Mouse (Mus musculus): ENCODE data around the gene Adat3. TPM values are rescaled to one million over a fixed set of nuclear protein-coding genes. Genes with fewer than 3 reads are reported as not detected.
A peak's percentile ranks its signal among the peaks of the same experiment; 100 is the strongest.
"Not testable (repeated sequence)": the region's sequence is repeated elsewhere in the genome, so short reads cannot be mapped to it uniquely, and the experiment has no call there.

Adat3 gene
- polyA plus RNA-seq, 1 experiment from 2014 or later, result 4.7 TPM

DNA sequence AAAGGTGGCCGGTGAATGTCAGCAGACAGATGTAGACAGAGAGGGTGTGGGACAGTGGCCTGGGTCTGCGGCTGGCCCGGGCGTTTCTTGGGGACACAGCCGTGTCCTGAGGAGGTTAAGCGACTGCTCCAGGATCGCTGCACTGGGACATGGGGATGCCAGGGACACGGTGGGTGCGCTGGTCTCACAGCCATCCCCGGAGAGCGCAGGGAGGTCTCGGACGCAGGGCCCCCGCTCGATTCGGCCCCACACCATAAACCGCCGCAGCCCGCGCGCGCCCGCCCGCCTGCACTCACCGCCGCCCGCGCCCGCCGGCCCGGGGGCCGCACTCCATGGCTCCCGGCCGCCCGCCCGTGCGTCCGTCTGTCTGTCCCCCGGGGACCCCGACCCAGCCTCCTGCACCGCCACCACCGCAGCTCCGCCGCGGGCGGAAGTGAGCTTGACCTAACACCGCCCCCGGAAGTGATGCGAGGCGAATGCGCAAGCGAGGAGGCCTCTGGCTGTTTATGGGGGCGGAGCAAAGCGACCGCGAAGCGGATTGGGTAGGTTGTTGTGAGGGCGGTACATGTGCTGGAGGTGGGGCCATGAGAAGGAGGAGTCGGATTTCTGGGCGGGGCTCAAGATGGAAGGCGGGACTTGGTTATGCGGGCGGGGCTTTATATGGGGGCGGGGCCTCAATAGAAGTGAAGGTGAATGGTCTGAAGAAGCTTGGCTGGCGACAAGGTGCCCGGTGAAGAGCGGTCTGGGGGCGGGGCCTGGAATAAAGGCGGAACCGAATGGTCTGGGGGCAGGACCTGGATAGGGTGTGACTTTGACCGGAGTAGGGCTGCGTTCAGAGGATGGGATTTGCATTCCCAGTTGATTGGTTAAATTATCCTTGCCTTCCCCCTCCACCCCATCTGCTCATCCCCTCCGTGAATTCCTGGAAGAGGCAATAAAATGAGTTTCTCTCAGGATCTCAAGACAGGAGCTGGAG, 12.5 kb upstream of the Adat3 start, which contains the start of gene Abhd17a:
Abhd17a (minus strand) TSS at position 463 of the 976 bp plus-strand sequence.
- peak; percentile 86 for DNase-seq (ENCODE audit: low read depth, low spot score)
- ATAC-seq, result peak; percentile 83
- no peaks in the 10 kb centered on the region for H3K27me3 ChIP-seq
- CTCF ChIA-PET, result interaction anchor here (3.6 kb wide), 1 partner anchor 11 kb away, joined by 21 read pairs; no protein-coding TSS in a partner anchor
- in situ Hi-C loops (cut with MboI; ENCODE audit: low pct_unique_long_range_greater_than_20kb), result no loop called here
- TF ChIP-seq CTCF (IDR thresholded peaks at IDR 0.05), result no peak
- POLR2A ChIA-PET, result interaction anchor here (0.9 to 1.6 kb wide), 4 partner anchors 10 to 14 kb away, joined by 3 to 5 read pairs (median 4); no protein-coding TSS in a partner anchor

DNA sequence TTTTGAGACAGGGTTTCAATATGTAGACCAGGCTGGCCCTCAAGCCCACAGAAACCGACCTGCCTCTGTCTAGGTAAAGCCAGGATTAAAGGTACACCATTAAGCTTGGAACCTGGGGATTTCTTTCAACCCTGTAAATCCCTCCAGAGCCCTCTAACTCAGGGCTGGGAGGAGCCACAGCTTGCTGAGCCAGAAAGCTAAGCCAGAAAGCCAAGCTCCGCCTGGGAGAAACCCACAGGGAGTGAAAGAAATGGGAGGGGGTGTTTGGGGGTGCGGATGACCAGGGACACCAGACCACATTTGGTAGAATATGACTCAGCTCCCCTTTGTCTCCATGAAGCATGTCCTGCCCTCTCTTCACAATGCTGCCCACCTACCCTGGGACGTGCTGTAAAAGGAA, 6.4 kb upstream of the Adat3 start:
- ChIA-PET CTCF (interaction anchor here (1.4 kb wide), 1 partner anchor 14 kb away, joined by 3 read pairs; no protein-coding TSS in a partner anchor), POLR2A (no interaction called here)
- no peak for TF ChIP-seq CTCF (IDR thresholded peaks at IDR 0.05)
- ATAC-seq (no peak), DNase-seq (ENCODE audit: low read depth, low spot score) (no peak)
- no peaks in the 10 kb centered on the region for H3K27me3 ChIP-seq
- in situ Hi-C loops (cut with MboI; ENCODE audit: low pct_unique_long_range_greater_than_20kb), result no loop called here

DNA sequence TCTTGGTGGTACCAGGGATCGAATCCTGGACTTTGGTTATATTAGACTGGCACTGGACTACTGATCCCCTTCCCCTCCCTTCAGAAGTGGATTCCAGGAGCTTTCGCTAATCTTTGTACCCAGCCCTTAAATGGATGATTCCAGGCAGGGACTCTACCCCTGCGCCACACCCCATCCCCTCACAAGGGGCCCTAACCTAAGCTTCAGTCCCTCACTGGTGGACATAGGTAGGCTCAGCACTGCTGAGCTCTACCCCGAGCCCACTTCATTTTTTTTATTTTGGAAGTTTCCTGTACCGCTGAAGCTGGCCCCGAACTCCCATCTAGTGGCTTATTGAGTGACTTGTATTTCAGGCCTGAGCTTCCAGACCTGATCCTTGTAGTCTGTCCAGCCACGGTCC, 684 bp downstream of the Adat3 start:
- CTCF ChIA-PET, result interaction anchor here (0.9 to 1.4 kb wide), 3 partner anchors 15 to 81 kb away, joined by 3 to 6 read pairs (median 4); no protein-coding TSS in a partner anchor
- ATAC-seq, result no peak
- POLR2A ChIA-PET, result interaction anchor here (0.6 to 1.6 kb wide), 3 partner anchors 10 to 75 kb away, joined by 3 to 4 read pairs (median 3); no protein-coding TSS in a partner anchor

DNA sequence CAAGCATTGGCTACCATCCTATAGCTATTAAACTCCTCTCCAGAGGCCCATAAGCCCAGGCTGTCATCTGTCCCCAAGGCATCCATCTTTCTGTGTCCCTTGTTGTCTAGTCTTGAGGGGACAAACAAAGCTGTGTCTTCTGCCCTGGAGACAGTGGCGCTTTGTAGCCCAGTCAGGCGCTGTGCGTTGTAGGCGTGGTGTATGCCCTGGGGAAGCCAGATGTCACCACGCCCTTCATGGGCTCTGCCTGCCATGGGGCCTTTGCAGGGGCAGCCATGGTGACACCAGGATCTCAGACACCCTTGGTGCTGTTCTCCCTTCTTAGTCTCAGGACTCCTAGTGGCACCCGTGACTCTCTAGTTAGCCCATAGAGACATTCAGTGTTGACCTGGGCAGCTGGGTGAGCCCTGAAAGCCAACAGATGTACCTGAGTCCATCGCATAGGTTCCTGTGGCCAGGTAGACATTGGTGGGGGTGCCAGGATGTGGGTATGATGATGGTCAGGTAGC, 1.4 kb downstream of the Adat3 start:
- no peak for TF ChIP-seq CTCF (IDR thresholded peaks at IDR 0.05)
- in situ Hi-C loops (cut with MboI; ENCODE audit: low pct_unique_long_range_greater_than_20kb), result no loop called here
- POLR2A ChIA-PET, result interaction anchor here (0.8 to 1.6 kb wide), 3 partner anchors 10 to 75 kb away, joined by 3 to 4 read pairs (median 4); no protein-coding TSS in a partner anchor
- CTCF ChIA-PET, result interaction anchor here (0.9 to 1.4 kb wide), 3 partner anchors 14 to 80 kb away, joined by 3 to 6 read pairs (median 4); no protein-coding TSS in a partner anchor
- H3K27me3 ChIP-seq, result no peaks in the 10 kb centered on the region
- no peak for ATAC-seq
- no peak for DNase-seq (ENCODE audit: low read depth, low spot score)

More for the DNA sequence above, 684 bp downstream of the Adat3 start:
- no peaks in the 10 kb centered on the region for H3K27me3 ChIP-seq
- in situ Hi-C loops (cut with MboI; ENCODE audit: low pct_unique_long_range_greater_than_20kb), result no loop called here
- no peak for TF ChIP-seq CTCF (IDR thresholded peaks at IDR 0.05)
- DNase-seq (ENCODE audit: low read depth, low spot score), result no peak

DNA sequence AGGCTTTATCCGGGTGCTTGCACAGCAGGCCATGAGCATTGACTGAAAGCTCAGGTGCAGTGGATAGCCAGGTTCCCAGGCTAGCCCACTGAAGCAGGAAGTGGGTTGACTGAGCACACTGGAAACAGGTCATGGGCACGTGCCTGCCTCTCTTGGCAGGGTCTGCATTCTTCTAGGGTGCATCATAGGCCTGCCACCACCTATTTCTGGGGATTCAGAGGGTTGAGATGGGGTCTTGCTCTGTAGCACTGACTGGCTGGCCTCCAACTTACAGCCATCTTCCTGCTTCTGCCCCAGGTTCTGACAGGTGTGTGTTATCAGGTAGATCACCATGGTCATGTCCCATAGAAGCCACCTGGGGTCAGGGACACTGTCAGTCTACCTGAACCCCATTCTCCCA, 2.3 kb downstream of the Adat3 start:
- POLR2A ChIA-PET, result interaction anchor here (1.6 kb wide), 1 partner anchor 9 kb away, joined by 4 read pairs; no protein-coding TSS in a partner anchor
- ATAC-seq, result no peak
- CTCF ChIA-PET, result no interaction called here
- DNase-seq (ENCODE audit: low read depth, low spot score), result no peak
- in situ Hi-C loops (cut with MboI; ENCODE audit: low pct_unique_long_range_greater_than_20kb), result no loop called here
- no peak for TF ChIP-seq CTCF (IDR thresholded peaks at IDR 0.05)
- no peaks in the 10 kb centered on the region for H3K27me3 ChIP-seq

GRCm38 (mm10) chr10:80605721-80606120, 3.0 kb downstream of the Adat3 start, which contains the start of gene Gm49322:
TSS of gene Gm49322 (plus strand) at chr10:80606021.
- DNase-seq (ENCODE audit: low read depth, low spot score); ATAC-seq; CTCF ChIA-PET; H3K27me3 ChIP-seq; POLR2A ChIA-PET; in situ Hi-C loops (cut with MboI; ENCODE audit: low pct_unique_long_range_greater_than_20kb): not testable (repeated sequence)

DNA sequence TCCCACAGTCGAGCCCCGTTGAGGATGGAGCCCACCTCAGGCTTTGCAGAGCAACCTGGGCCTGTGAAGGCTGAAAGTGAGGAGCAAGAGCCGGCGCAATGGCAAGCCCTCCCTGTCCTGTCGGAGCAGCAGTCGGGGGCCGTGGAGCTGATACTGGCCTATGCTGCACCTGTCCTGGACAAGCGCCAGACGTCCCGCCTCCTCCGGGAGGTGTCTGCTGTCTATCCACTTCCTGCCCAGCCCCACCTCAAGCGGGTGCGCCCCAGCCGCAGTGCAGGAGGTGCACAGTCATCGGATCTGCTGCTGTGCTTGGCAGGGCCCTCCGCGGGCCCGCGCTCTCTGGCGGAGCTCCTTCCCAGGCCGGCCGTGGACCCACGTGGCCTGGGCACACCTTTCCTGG, 3.6 kb downstream of the Adat3 start:
- ATAC-seq, result no peak
- TF ChIP-seq CTCF (IDR thresholded peaks at IDR 0.05), result no peak
- no peaks in the 10 kb centered on the region for H3K27me3 ChIP-seq
- CTCF ChIA-PET, result no interaction called here
- no peak for DNase-seq (ENCODE audit: low read depth, low spot score)
- POLR2A ChIA-PET, result no interaction called here
- in situ Hi-C loops (cut with MboI; ENCODE audit: low pct_unique_long_range_greater_than_20kb), result no loop called here

DNA sequence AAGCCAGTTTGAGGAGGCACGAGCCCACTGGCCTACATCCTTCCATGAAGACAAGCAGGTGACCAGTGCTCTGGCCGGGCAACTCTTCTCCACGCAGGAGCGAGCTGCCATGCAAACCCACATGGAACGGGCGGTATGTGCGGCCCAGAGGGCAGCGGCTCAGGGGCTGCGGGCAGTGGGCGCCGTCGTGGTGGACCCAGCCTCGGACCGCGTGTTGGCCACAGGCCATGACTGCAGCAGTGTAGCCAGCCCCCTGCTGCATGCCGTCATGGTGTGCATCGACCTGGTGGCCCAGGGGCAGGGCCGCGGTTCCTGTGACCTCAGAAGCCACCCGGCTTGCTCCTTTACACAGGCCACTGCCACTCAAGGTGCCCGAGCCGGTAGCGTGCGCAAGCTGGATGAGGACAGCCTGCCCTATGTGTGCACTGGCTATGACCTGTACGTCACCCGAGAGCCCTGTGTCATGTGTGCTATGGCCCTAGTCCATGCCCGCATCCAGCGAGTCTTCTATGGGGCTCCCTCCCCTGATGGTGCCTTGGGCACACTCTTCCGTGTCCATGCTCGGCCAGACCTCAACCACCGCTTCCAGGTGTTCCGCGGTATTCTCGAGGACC, 4.2 kb downstream of the Adat3 start:
- ChIA-PET CTCF (no interaction called here), POLR2A (no interaction called here)
- in situ Hi-C loops (cut with MboI; ENCODE audit: low pct_unique_long_range_greater_than_20kb), result no loop called here
- no peaks in the 10 kb centered on the region for H3K27me3 ChIP-seq
- no peak for TF ChIP-seq CTCF (IDR thresholded peaks at IDR 0.05)
- DNase-seq (ENCODE audit: low read depth, low spot score) (no peak), ATAC-seq (no peak)

DNA sequence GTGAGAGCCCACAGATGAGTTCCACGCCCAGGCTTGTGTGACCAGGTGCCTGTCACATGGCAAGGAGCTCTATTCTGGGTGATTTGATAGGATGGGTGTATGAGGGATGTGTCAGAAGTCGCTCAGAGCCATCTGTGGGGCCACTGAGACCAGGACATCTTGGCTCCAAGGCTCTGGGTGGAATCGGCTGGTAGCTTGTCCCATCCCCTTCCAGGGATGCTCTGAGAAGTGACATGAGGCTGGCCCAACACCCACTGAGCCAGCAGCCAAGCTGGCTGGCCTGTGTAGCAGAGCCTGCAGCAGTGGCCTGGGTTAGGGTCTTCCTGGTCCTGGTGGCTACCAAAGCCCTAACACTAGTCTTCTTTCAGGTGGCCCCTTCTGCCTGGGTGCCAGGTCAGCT, 5.8 kb downstream of the Adat3 start:
- ChIA-PET CTCF (no interaction called here), POLR2A (no interaction called here)
- no peaks in the 10 kb centered on the region for H3K27me3 ChIP-seq
- no peak for DNase-seq (ENCODE audit: low read depth, low spot score)
- in situ Hi-C loops (cut with MboI; ENCODE audit: low pct_unique_long_range_greater_than_20kb), result no loop called here
- TF ChIP-seq CTCF (IDR thresholded peaks at IDR 0.05), result no peak
- no peak for ATAC-seq

DNA sequence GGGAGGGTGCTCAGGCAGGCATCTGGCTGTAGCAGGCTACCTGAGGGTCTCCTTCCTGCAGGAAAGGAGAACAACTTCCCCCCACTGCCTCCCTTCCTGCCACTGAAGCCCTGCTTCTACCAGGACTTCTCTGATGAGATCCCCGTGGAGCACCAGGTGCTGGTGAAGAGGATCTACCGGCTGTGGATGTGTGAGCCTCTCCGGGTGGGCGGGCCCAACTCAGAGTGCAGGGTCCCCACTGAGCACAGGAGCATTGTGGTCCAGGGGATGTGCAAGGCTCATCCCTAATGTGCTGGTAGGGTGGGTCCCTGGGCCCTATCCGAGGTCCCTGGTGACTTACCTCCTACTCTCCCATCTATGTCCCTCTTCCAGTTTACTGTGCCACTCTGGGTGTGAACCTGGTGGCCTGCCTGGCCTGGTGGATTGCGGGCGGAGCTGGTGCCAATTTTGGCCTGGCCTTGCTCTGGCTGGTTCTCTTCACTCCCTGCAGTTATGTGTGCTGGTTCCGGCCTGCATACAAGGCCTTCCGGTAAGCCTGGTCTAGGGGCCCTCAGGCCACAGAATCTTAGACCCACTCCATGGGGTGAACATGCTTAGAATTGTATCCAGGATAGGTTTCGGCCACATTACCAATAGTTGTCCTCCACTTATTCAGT, 6.7 kb downstream of the Adat3 start:
- no peak for DNase-seq (ENCODE audit: low read depth, low spot score)
- CTCF ChIA-PET, result no interaction called here
- in situ Hi-C loops (cut with MboI; ENCODE audit: low pct_unique_long_range_greater_than_20kb), result no loop called here
- no peaks in the 10 kb centered on the region for H3K27me3 ChIP-seq
- ATAC-seq, result no peak
- TF ChIP-seq CTCF (IDR thresholded peaks at IDR 0.05), result no peak
- POLR2A ChIA-PET, result no interaction called here

All from Patski (cell line).